Mouse (Mus musculus): ENCODE data around the gene Ggact. TPM values are rescaled to one million over a fixed set of nuclear protein-coding genes. Genes with fewer than 3 reads are reported as not detected.

Ggact gene
- total RNA-seq, 1 experiment = 13.6 TPM

GRCm38 (mm10) chr14:122900679-122901078 lies 12.9 kb downstream of the Ggact start:
- Histone ChIP-seq H3K27ac (ENCODE audit: insufficient read depth, low read depth, low read length, poor library complexity, severe bottlenecking) (no peak overlapping the region), H3K9me3 (ENCODE audit: control insufficient read depth, insufficient read depth, low read depth, low read length) (no peaks in the 10 kb centered on the region), H3K4me1 (ENCODE audit: control insufficient read depth in 2 of 2, insufficient read depth in 2 of 2, low read length in 2 of 2, poor library complexity in 1 of 2) (no peaks in the 10 kb centered on the region), H3K36me3 (ENCODE audit: control insufficient read depth, insufficient read depth, low read length, poor library complexity, severe bottlenecking) (no peaks in the 10 kb centered on the region), H3K9ac (ENCODE audit: insufficient read depth, low read depth, low read length, poor library complexity, severe bottlenecking) (no peak overlapping the region), H3K4me3 (ENCODE audit: insufficient read depth in 1 of 2, low read depth in 1 of 2, low read length in 2 of 2, poor library complexity in 1 of 2, severe bottlenecking in 1 of 2) (no peak overlapping the region)
- in situ Hi-C loops (cut with MboI; ENCODE audit: low sequenced_read_pairs in 2 of 2, unreplicated experiment in 2 of 2) = no loop called here
- TF ChIP-seq CHD2 (IDR thresholded peaks at IDR 0.05; ENCODE audit: low read depth, low read length) (no peak), ZC3H11A (IDR thresholded peaks at IDR 0.05; ENCODE audit: borderline replicate concordance, low read depth, low read length) (no peak), ZNF384 (IDR thresholded peaks at IDR 0.05; ENCODE audit: low read depth, low read length) (no peak), MAFK (IDR thresholded peaks at IDR 0.05; ENCODE audit: insufficient read depth, low read depth, low read length) (no peak), HCFC1 (IDR thresholded peaks at IDR 0.05; ENCODE audit: borderline replicate concordance, insufficient read depth, low read length) (no peak)
- no peak for DNase-seq (ENCODE audit: low read depth, low spot score)

DNA sequence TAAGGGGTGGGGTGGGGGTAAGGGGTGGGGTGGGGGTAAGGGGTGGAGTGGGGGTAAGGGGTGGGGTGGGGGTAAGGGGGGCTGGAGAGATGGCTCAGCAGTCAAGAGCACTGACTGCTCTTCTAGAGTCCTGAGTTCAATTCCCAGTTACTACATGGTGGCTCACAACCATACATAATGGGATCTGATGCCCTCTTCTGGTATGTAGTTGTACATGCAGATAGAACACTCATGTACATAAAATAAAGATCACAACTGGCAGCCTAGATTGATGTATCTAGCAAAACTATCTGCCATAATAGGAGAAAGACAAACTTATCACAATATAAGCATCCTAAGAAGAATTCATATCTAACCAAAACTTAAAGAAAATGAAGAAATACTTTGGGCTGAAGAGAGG lies 15.0 kb downstream of the Ggact start:
- DNase-seq (ENCODE audit: low read depth, low spot score) = no peak
- no peak overlapping the region for H3K27ac ChIP-seq (ENCODE audit: insufficient read depth, low read depth, low read length, poor library complexity, severe bottlenecking)
- no peaks in the 10 kb centered on the region for H3K36me3 ChIP-seq (ENCODE audit: control insufficient read depth, insufficient read depth, low read length, poor library complexity, severe bottlenecking)
- H3K4me1 ChIP-seq (ENCODE audit: control insufficient read depth in 2 of 2, insufficient read depth in 2 of 2, low read length in 2 of 2, poor library complexity in 1 of 2) = no peaks in the 10 kb centered on the region
- no peak overlapping the region for H3K9ac ChIP-seq (ENCODE audit: insufficient read depth, low read depth, low read length, poor library complexity, severe bottlenecking)
- in situ Hi-C loops (cut with MboI; ENCODE audit: low sequenced_read_pairs in 2 of 2, unreplicated experiment in 2 of 2) = loop anchor here in 1 of 2 experiments (25.0 kb wide), 2 partner anchors 686 to 836 kb away; no protein-coding TSS in a partner anchor
- H3K9me3 ChIP-seq (ENCODE audit: control insufficient read depth, insufficient read depth, low read depth, low read length) = no peaks in the 10 kb centered on the region
- no peak overlapping the region for H3K4me3 ChIP-seq (ENCODE audit: insufficient read depth in 1 of 2, low read depth in 1 of 2, low read length in 2 of 2, poor library complexity in 1 of 2, severe bottlenecking in 1 of 2)
- no peak for TF ChIP-seq ZNF384 (IDR thresholded peaks at IDR 0.05; ENCODE audit: low read depth, low read length)
- TF ChIP-seq MAFK (IDR thresholded peaks at IDR 0.05; ENCODE audit: insufficient read depth, low read depth, low read length) = no peak

- Histone ChIP-seq H3K9me3 (ENCODE audit: control insufficient read depth, insufficient read depth, low read depth, low read length) (no peaks in the 10 kb centered on the region), H3K36me3 (ENCODE audit: control insufficient read depth, insufficient read depth, low read length, poor library complexity, severe bottlenecking) (peaks cover 4% of the 10 kb centered on the region; the same call in 1 of the 2 replicates), H3K9ac (ENCODE audit: insufficient read depth, low read depth, low read length, poor library complexity, severe bottlenecking) (no peak overlapping the region), H3K4me3 (ENCODE audit: insufficient read depth in 1 of 2, low read depth in 1 of 2, low read length in 2 of 2, poor library complexity in 1 of 2, severe bottlenecking in 1 of 2) (no peak overlapping the region), H3K4me1 (ENCODE audit: control insufficient read depth in 2 of 2, insufficient read depth in 2 of 2, low read length in 2 of 2, poor library complexity in 1 of 2) (no peaks in the 10 kb centered on the region), H3K27ac (ENCODE audit: insufficient read depth, low read depth, low read length, poor library complexity, severe bottlenecking) (no peak overlapping the region)
- in situ Hi-C loops (cut with MboI; ENCODE audit: low sequenced_read_pairs in 2 of 2, unreplicated experiment in 2 of 2) = loop anchor here in 1 of 2 experiments (25.0 kb wide), 2 partner anchors 684 to 834 kb away; no protein-coding TSS in a partner anchor
- TF ChIP-seq ZC3H11A (IDR thresholded peaks at IDR 0.05; ENCODE audit: borderline replicate concordance, low read depth, low read length) (no peak), ZNF384 (IDR thresholded peaks at IDR 0.05; ENCODE audit: low read depth, low read length) (no peak), HCFC1 (IDR thresholded peaks at IDR 0.05; ENCODE audit: borderline replicate concordance, insufficient read depth, low read length) (no peak), CHD2 (IDR thresholded peaks at IDR 0.05; ENCODE audit: low read depth, low read length) (no peak), MAFK (IDR thresholded peaks at IDR 0.05; ENCODE audit: insufficient read depth, low read depth, low read length) (no peak)
- DNase-seq (ENCODE audit: low read depth, low spot score) = no peak
These were observed 17.5 kb downstream of the Ggact start for GRCm38 (mm10) chr14:122896106-122896505.

DNA sequence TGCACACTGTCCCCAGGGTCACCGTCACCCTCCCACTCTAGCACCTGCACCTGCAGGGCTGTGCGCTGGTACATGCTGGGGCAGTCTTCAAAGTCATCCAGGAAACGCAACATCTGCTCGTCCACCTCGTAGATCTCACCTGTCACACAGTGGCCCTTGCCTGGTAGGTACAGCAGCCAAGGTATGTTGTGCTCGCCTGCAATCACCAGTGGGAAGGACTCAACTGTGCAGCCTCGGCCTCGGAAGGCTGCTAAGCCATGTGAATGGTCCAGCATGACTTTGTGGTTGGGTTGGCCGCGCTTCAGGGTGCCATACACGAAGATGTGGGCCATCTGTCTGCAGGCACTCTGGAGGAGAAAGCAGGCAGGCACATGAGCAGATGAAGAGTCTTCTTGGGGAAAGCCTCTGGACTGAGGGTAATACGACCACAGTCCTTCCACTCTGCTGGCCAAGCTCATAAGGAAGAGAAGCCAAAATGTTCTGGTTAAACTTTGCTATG lies 22.0 kb downstream of the Ggact start:
- no peak overlapping the region for H3K9ac ChIP-seq (ENCODE audit: insufficient read depth, low read depth, low read length, poor library complexity, severe bottlenecking)
- H3K4me1 ChIP-seq (ENCODE audit: control insufficient read depth in 2 of 2, insufficient read depth in 2 of 2, low read length in 2 of 2, poor library complexity in 1 of 2) = no peaks in the 10 kb centered on the region
- no peak overlapping the region for H3K4me3 ChIP-seq (ENCODE audit: insufficient read depth in 1 of 2, low read depth in 1 of 2, low read length in 2 of 2, poor library complexity in 1 of 2, severe bottlenecking in 1 of 2)
- H3K36me3 ChIP-seq (ENCODE audit: control insufficient read depth, insufficient read depth, low read length, poor library complexity, severe bottlenecking) = peaks cover 4% of the 10 kb centered on the region; the same call in 1 of the 2 replicates
- TF ChIP-seq CHD2 (IDR thresholded peaks at IDR 0.05; ENCODE audit: low read depth, low read length) (no peak), ZNF384 (IDR thresholded peaks at IDR 0.05; ENCODE audit: low read depth, low read length) (no peak), ZC3H11A (IDR thresholded peaks at IDR 0.05; ENCODE audit: borderline replicate concordance, low read depth, low read length) (no peak), MAFK (IDR thresholded peaks at IDR 0.05; ENCODE audit: insufficient read depth, low read depth, low read length) (no peak), HCFC1 (IDR thresholded peaks at IDR 0.05; ENCODE audit: borderline replicate concordance, insufficient read depth, low read length) (no peak)
- in situ Hi-C loops (cut with MboI; ENCODE audit: low sequenced_read_pairs in 2 of 2, unreplicated experiment in 2 of 2) = loop anchor here in 1 of 2 experiments (25.0 kb wide), 2 partner anchors 679 to 829 kb away; no protein-coding TSS in a partner anchor
- H3K27ac ChIP-seq (ENCODE audit: insufficient read depth, low read depth, low read length, poor library complexity, severe bottlenecking) = no peak overlapping the region
- H3K9me3 ChIP-seq (ENCODE audit: control insufficient read depth, insufficient read depth, low read depth, low read length) = no peaks in the 10 kb centered on the region
- DNase-seq (ENCODE audit: low read depth, low spot score) = no peak

All from ES-E14 (cell line).